Mouse (Mus musculus): Measurements from ENCODE around the gene Nrxn3. TPM values are rescaled to one million over a fixed set of nuclear protein-coding genes. Genes with fewer than 3 reads are reported as not detected.

The Nrxn3 gene
- polyA plus RNA-seq, 1 experiment, result 0.47 TPM

DNA sequence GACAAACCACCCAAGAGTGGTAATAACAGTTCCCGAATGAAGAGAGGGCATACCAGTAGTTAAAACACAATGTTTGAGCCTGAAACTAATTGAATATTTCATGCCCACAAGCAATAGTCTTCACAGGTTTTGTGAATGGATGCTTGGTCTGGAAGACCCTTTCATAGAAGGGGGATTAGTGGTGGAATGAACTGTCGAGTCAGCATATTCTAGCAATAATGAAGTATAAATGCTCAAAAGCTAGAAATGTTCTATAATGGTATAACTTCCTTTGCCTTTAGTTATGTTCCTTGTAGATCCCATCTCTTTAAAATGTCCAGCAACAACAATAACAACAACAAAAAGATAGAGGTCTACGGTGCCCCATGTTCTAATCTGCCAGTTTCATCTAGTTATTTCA, 1475.3 kb downstream of the Nrxn3 start:
- WGBS, result 92% methylated on average over 3 of the region's 3 CpGs
- TF ChIP-seq CTCF (IDR thresholded peaks at IDR 0.05; ENCODE audit: extremely low read depth, insufficient read length, insufficient replicate concordance, low read depth, low read length) (no peak), POLR2A (IDR thresholded peaks at IDR 0.05; ENCODE audit: low read depth, low read length) (no peak)
- Histone ChIP-seq H3K4me1 (ENCODE audit: control insufficient read depth, insufficient read depth, insufficient read length, low read length) (no peaks in the 10 kb centered on the region), H3K36me3 (ENCODE audit: control insufficient read depth, insufficient read depth, low read length) (no peaks in the 10 kb centered on the region), H3K27me3 (ENCODE audit: control insufficient read depth, insufficient read depth, low read length) (no peaks in the 10 kb centered on the region), H3K4me3 (ENCODE audit: low read depth, low read length) (no peak overlapping the region), H3K27ac (ENCODE audit: insufficient read depth, low read depth, low read length) (no peak overlapping the region)

DNA sequence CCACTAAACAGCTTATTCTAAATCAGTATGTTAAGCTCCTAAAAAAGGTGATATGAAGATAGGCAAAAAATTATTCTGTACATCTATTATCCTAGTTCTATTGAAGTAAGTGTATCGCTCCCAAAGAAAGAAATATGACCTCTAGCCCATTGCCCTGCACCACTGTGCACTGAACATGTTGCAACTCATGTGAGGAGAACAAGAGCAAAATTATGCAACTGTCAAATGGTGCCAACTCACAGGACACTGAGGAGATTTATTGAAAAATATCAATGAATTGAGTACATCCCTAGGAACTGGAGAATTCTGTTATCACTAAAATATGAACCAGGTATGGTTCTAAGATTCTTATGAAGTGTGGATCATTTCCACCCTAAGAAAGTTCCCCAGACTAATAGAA, 1479.8 kb downstream of the Nrxn3 start:
- Histone ChIP-seq H3K4me3 (ENCODE audit: low read depth, low read length) (no peak overlapping the region), H3K27ac (ENCODE audit: insufficient read depth, low read depth, low read length) (no peak overlapping the region), H3K4me1 (ENCODE audit: control insufficient read depth, insufficient read depth, insufficient read length, low read length) (no peaks in the 10 kb centered on the region), H3K27me3 (ENCODE audit: control insufficient read depth, insufficient read depth, low read length) (no peaks in the 10 kb centered on the region), H3K36me3 (ENCODE audit: control insufficient read depth, insufficient read depth, low read length) (no peaks in the 10 kb centered on the region)
- TF ChIP-seq POLR2A (IDR thresholded peaks at IDR 0.05; ENCODE audit: low read depth, low read length) (no peak), CTCF (IDR thresholded peaks at IDR 0.05; ENCODE audit: extremely low read depth, insufficient read length, insufficient replicate concordance, low read depth, low read length) (no peak)
- WGBS, result 87% methylated on average over 1 of the region's 1 CpGs

DNA sequence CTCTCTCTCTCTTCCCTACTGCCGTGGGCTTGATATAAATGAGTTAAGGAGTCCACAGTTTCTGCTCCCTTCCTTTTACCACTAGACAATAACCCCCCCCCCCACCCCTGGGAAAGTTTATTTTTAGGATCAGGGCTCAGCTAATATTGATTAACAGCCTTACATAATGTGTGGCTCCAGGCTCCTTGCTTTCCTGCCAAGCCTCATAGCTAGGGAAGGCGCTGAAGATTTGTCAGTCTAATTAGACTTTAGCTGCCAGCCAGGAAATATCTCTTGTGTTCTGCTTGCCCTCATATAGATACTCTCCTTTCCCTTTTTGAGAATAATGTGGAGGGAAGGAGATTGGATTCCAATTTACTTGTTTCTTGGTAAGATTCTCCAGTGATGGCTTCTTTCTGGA, 1488.7 kb downstream of the Nrxn3 start:
- Histone ChIP-seq H3K4me3 (ENCODE audit: low read depth, low read length) (no peak overlapping the region), H3K27me3 (ENCODE audit: control insufficient read depth, insufficient read depth, low read length) (no peaks in the 10 kb centered on the region), H3K36me3 (ENCODE audit: control insufficient read depth, insufficient read depth, low read length) (no peaks in the 10 kb centered on the region), H3K4me1 (ENCODE audit: control insufficient read depth, insufficient read depth, insufficient read length, low read length) (no peaks in the 10 kb centered on the region), H3K27ac (ENCODE audit: insufficient read depth, low read depth, low read length) (no peak overlapping the region)
- TF ChIP-seq POLR2A (IDR thresholded peaks at IDR 0.05; ENCODE audit: low read depth, low read length) (no peak), CTCF (IDR thresholded peaks at IDR 0.05; ENCODE audit: extremely low read depth, insufficient read length, insufficient replicate concordance, low read depth, low read length) (no peak)
- 55% methylated on average over 2 of the region's 2 CpGs for WGBS

DNA sequence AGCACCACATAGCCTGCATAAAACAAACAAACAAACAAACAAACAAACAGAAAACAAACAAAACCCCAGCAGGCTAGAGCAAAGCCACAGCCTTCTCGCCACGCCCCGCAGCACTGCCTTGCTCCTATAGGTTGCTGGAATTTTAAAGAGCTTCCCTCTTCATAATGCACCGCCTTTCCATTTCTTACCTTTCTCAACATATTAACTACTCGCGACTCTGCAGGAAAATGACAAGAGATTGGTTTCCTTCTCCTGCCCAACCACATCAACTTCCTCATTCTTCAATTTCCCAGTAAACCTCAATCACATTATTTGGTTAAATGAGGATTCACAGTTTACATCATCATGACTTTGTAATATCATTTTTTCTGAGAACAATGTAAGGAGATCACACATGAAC, 1494.4 kb downstream of the Nrxn3 start:
- no peak overlapping the region for H3K4me3 ChIP-seq (ENCODE audit: low read depth, low read length)
- no peak for TF ChIP-seq CTCF (IDR thresholded peaks at IDR 0.05; ENCODE audit: extremely low read depth, insufficient read length, insufficient replicate concordance, low read depth, low read length)
- no peak for TF ChIP-seq POLR2A (IDR thresholded peaks at IDR 0.05; ENCODE audit: low read depth, low read length)
- no peaks in the 10 kb centered on the region for H3K27me3 ChIP-seq (ENCODE audit: control insufficient read depth, insufficient read depth, low read length)
- 76% methylated on average over 6 of the region's 6 CpGs for WGBS
- no peaks in the 10 kb centered on the region for H3K36me3 ChIP-seq (ENCODE audit: control insufficient read depth, insufficient read depth, low read length)
- no peaks in the 10 kb centered on the region for H3K4me1 ChIP-seq (ENCODE audit: control insufficient read depth, insufficient read depth, insufficient read length, low read length)
- H3K27ac ChIP-seq (ENCODE audit: insufficient read depth, low read depth, low read length), result no peak overlapping the region

DNA sequence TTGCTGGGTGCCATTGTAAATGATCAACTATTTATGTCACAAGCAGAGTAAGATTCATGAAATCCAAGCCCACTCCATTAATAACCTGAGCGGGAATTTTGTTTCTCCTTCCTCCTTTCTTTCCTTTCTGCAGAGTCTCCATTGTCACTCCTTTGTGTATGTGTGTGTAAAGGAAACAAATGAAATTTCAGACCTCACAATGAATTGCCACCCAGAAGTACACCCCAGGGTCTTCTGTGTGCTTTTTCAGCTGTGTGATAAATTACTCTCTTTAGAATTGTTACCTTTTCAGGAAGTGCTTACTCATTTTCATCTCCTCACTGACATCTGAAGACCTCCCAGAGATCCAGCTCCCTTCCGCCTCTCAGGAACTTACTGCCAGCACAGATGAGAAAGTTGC, 1506.4 kb downstream of the Nrxn3 start:
- no peak overlapping the region for H3K4me3 ChIP-seq (ENCODE audit: low read depth, low read length)
- 79% methylated on average over 2 of the region's 2 CpGs for WGBS
- no peak for TF ChIP-seq POLR2A (IDR thresholded peaks at IDR 0.05; ENCODE audit: low read depth, low read length)
- TF ChIP-seq CTCF (IDR thresholded peaks at IDR 0.05; ENCODE audit: extremely low read depth, insufficient read length, insufficient replicate concordance, low read depth, low read length), result no peak
- H3K4me1 ChIP-seq (ENCODE audit: control insufficient read depth, insufficient read depth, insufficient read length, low read length), result no peaks in the 10 kb centered on the region
- no peaks in the 10 kb centered on the region for H3K27me3 ChIP-seq (ENCODE audit: control insufficient read depth, insufficient read depth, low read length)
- no peaks in the 10 kb centered on the region for H3K36me3 ChIP-seq (ENCODE audit: control insufficient read depth, insufficient read depth, low read length)
- no peak overlapping the region for H3K27ac ChIP-seq (ENCODE audit: insufficient read depth, low read depth, low read length)

DNA sequence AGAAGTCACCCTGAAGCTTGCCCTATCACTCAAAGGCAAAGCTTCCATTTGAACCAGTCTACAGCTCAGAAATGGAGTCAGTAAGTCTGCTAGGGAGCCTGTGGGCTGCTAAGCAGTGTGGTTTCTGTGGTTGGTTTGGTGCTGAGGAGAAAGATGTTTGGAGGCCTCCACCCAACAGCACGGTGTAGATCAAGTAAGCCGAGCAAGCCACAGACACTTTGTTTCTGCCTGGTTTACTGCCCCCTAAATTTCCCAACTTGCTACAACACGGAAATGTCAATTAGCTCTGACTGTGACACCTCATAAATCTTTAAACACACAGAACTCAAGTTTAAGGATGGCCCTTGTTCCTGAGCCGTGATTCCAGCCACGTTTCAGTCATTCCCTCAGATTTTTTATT, 1513.4 kb downstream of the Nrxn3 start:
- Histone ChIP-seq H3K27me3 (ENCODE audit: control insufficient read depth, insufficient read depth, low read length) (no peaks in the 10 kb centered on the region), H3K36me3 (ENCODE audit: control insufficient read depth, insufficient read depth, low read length) (no peaks in the 10 kb centered on the region), H3K4me3 (ENCODE audit: low read depth, low read length) (no peak overlapping the region), H3K27ac (ENCODE audit: insufficient read depth, low read depth, low read length) (no peak overlapping the region), H3K4me1 (ENCODE audit: control insufficient read depth, insufficient read depth, insufficient read length, low read length) (no peaks in the 10 kb centered on the region)
- 60% methylated on average over 5 of the region's 5 CpGs for WGBS
- TF ChIP-seq POLR2A (IDR thresholded peaks at IDR 0.05; ENCODE audit: low read depth, low read length) (no peak), CTCF (IDR thresholded peaks at IDR 0.05; ENCODE audit: extremely low read depth, insufficient read length, insufficient replicate concordance, low read depth, low read length) (no peak)

DNA sequence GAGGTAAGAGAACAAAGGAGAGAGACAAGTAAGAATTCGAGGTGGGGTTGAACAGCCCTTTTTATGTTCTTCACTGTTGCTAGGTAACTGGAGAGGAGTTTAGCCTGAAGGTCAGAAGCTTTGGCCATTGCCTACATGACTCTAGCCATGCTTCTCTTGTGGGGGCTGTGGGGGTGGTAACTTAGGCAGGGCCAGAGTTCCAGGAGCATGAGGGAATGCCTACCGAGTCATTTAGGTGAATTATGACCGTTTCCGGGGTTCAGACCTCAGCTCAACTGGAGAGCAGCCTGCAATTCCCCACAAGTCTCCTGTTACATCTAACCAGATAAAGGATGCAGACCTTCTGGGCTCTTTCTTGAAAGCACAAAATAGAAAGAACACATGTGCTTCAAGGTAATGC, 1537.6 kb downstream of the Nrxn3 start:
- no peak overlapping the region for H3K27ac ChIP-seq (ENCODE audit: insufficient read depth, low read depth, low read length)
- no peak overlapping the region for H3K4me3 ChIP-seq (ENCODE audit: low read depth, low read length)
- WGBS, result 72% methylated on average over 4 of the region's 4 CpGs
- H3K27me3 ChIP-seq (ENCODE audit: control insufficient read depth, insufficient read depth, low read length), result no peaks in the 10 kb centered on the region
- no peak for TF ChIP-seq CTCF (IDR thresholded peaks at IDR 0.05; ENCODE audit: extremely low read depth, insufficient read length, insufficient replicate concordance, low read depth, low read length)
- no peak for TF ChIP-seq POLR2A (IDR thresholded peaks at IDR 0.05; ENCODE audit: low read depth, low read length)
- H3K4me1 ChIP-seq (ENCODE audit: control insufficient read depth, insufficient read depth, insufficient read length, low read length), result no peaks in the 10 kb centered on the region
- H3K36me3 ChIP-seq (ENCODE audit: control insufficient read depth, insufficient read depth, low read length), result no peaks in the 10 kb centered on the region

DNA sequence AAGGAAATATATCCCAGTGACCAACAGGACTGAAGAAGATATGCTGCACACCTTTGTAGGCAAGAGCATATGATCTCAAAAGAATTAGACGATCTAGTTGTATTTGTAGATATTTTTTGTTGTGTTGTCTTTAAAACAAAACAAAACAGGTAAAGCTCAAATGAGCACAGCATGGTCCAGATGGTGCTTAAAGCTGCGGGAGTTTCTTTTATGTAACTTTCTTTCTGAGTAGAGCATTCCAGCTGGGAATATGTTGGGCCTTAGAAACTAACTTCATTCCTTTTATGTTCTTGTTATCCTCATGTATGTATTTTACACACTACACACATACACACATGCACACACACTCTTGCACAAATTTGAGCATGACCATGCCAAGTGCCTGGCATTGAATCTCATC, 1545.4 kb downstream of the Nrxn3 start:
- H3K4me3 ChIP-seq (ENCODE audit: low read depth, low read length), result no peak overlapping the region
- no peak overlapping the region for H3K27ac ChIP-seq (ENCODE audit: insufficient read depth, low read depth, low read length)
- H3K27me3 ChIP-seq (ENCODE audit: control insufficient read depth, insufficient read depth, low read length), result no peaks in the 10 kb centered on the region
- 91% methylated on average over 2 of the region's 2 CpGs for WGBS
- H3K36me3 ChIP-seq (ENCODE audit: control insufficient read depth, insufficient read depth, low read length), result no peaks in the 10 kb centered on the region
- TF ChIP-seq POLR2A (IDR thresholded peaks at IDR 0.05; ENCODE audit: low read depth, low read length) (no peak), CTCF (IDR thresholded peaks at IDR 0.05; ENCODE audit: extremely low read depth, insufficient read length, insufficient replicate concordance, low read depth, low read length) (no peak)
- no peaks in the 10 kb centered on the region for H3K4me1 ChIP-seq (ENCODE audit: control insufficient read depth, insufficient read depth, insufficient read length, low read length)
